Mouse (Mus musculus): ENCODE results near the gene Fat1.
"Not testable (repeated sequence)": the region's sequence is repeated elsewhere in the genome, so short reads cannot be mapped to it uniquely, and the experiment has no call there.

Fat1 gene

GRCm38 (mm10) chr8:45010685-45011084, 75.4 kb downstream of the Fat1 start:
- DNase-seq (ENCODE audit: low spot score): peak; percentile 48

GRCm38 (mm10) chr8:45011774-45012173, 76.5 kb downstream of the Fat1 start:
- DNase-seq (ENCODE audit: low spot score): no peak

DNA sequence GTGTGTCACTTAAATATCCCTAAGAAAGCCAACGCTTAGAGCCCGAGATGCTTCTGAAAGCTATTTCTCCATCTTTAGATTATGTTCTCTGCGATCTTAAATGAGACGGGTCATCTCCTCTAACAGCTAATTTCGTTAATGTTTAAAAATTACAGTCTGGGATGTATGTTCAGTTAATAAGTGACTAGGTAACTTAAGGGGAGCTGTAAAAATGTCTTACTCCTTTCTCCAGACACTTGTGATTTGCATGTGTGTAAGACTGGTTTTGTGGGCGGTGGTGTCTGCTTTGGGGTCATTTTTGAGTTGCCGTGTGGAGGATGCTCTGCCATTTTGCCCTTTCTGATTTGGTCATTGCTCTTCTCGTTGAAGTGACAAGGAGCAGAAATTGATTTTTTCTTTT, 78.6 kb downstream of the Fat1 start:
- DNase-seq (ENCODE audit: low spot score): no peak

- no peak for DNase-seq (ENCODE audit: low spot score)
Measured at GRCm38 (mm10) chr8:45014498-45015067, 79.3 kb downstream of the Fat1 start.

DNA sequence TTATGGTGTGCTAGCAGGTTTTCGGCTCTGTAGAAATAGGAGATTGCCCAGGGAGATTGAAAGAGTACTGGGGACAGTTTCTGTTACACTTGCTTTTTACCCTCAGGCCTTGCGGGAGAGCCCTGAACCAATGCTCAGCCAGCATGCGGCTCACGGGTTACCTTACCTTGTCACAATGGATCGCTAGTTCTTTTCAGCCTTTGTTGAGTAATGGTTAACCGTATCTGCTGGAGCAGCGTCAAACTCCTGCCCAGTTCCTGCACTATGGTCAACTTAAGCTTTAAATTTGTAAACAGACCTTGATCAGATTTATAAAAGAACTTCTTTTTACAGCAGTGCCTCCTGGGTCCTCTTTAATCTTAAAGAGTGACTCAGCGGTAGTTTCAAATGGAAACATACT, 80.6 kb downstream of the Fat1 start:
- no peak for DNase-seq (ENCODE audit: low spot score)

GRCm38 (mm10) chr8:45019241-45019640, 84.0 kb downstream of the Fat1 start:
- no peak for DNase-seq (ENCODE audit: low spot score)

DNA sequence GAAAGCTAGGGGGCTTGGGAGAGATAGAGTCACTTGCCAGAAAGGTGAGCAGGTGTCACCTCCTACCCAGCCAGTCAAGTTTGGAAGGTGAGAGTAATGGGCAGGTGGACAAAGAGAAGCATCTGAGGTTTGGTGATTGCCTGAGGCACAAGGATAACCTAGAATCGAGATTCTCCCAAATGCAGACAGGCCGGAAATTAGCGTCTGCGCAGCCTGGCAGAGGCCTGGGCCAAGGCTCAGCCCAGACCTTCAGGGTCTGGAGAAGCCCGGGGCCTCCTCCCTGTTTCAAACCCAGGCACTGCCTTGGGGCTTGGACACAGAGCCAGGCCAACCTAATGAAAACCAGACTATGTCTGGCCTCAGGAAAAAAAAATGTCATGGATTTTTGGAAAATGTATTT, 85.9 kb downstream of the Fat1 start:
- DNase-seq (ENCODE audit: low spot score): no peak

- no peak for DNase-seq (ENCODE audit: low spot score)
Measured at GRCm38 (mm10) chr8:45021911-45022665, 86.8 kb downstream of the Fat1 start.

DNA sequence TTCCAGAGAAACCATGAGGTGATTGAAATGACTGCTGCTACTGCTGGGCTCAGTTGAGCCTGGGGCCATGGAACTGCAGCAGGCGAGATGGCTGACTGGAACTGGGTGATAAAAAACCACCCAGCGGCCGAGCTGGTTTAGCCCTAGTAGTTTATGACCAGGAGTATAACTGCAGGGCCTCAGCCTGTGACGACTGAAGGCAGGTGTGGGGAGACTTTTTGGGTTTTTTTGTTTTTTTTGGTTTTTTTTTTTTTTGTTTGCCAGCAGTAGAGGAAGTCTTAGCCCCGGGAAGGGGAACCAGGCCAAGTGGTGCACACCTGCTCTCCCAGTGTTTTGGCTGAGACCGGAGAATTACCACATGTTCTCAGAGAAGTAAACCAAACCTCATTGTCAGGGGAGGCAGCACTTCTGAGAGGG, 92.8 kb downstream of the Fat1 start:
- no peak for DNase-seq (ENCODE audit: low spot score)

- DNase-seq (ENCODE audit: low spot score): no peak
Measured at GRCm38 (mm10) chr8:45038350-45038749, 103.1 kb downstream of the Fat1 start.

GRCm38 (mm10) chr8:45044160-45044559, 108.9 kb downstream of the Fat1 start:
- DNase-seq (ENCODE audit: low spot score): no peak

- DNase-seq (ENCODE audit: low spot score): no peak
Measured at GRCm38 (mm10) chr8:45050451-45050850, 115.2 kb downstream of the Fat1 start.

DNA sequence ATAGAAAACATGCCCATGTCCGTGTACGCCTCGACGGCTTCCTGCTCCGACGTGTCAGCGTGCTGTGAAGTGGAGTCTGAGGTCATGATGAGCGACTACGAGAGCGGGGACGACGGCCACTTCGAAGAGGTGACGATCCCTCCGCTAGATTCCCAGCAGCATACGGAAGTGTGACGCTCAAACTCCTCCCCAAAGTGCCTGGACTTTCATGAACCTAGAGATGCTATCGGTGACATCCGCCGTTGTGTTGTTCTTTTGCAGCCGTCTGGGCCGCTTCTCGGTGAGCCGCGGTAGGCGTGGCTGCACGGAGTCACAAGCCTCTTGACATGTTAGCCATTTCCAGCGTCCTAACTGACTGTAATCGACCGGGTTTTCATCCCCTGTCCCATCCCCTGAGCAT, 116.0 kb downstream of the Fat1 start:
- no peak for DNase-seq (ENCODE audit: low spot score)

DNA sequence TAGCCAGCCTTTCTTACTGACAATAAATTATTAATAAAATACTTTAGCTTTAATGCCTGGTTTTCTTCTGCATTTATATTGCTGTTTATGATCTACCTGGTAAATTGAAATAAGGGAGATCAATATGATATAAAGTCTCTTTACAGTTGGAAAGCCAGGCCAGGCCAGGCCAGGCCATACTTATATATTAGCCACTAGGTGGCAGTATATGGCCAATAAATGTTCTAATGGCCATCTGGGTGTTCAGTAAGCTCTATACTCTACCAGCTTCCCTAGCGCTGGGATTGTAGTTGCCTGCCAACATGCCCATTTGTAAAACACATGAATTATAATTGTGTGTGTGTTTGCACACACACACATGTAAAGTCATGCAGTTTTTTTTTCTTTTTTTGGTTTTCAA, 117.0 kb downstream of the Fat1 start:
- no peak for DNase-seq (ENCODE audit: low spot score)

DNA sequence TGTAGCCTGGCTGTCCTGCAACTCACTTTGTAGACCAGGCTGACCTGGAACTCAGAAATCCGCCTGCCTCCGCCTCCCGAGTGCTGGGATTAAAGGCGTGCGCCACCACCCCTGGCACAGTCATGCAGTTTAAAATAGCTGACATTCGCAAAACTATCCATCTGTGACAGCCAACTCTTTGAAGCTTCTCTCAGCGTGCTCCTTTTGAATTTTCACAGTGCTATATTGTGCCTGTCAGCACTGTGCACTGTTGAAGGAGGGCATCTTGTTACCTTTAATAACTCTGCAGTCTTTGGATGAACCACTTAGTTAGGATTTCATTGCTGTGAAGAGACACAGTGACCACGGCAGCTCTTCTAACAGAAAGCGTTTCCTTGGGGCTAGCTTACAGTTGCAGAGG, 117.4 kb downstream of the Fat1 start:
- no peak for DNase-seq (ENCODE audit: low spot score)

DNA sequence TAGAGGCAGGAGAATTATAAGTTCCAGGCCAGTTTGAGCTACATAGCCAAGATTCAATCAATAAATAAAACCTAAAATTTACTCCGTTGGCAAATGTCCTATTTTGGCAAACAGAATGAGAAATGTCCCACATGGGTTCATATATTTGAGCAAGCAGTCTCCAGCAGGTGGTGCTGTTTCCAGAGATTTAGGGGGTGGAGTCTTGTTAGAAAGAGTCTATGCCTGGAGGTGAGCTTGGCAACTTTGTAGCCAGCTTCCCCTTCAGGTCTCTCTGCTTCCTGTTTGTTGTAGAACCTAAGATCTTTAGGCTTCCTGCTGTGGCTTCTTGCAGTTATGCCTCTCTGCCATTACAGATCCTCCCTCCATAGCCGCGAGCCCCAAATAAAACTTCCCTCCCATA, 120.3 kb downstream of the Fat1 start:
- no peak for DNase-seq (ENCODE audit: low spot score)

GRCm38 (mm10) chr8:45056810-45057209, 121.6 kb downstream of the Fat1 start:
- DNase-seq (ENCODE audit: low spot score): no peak

GRCm38 (mm10) chr8:45060083-45060482, 124.8 kb downstream of the Fat1 start:
- no peak for DNase-seq (ENCODE audit: low spot score)

DNA sequence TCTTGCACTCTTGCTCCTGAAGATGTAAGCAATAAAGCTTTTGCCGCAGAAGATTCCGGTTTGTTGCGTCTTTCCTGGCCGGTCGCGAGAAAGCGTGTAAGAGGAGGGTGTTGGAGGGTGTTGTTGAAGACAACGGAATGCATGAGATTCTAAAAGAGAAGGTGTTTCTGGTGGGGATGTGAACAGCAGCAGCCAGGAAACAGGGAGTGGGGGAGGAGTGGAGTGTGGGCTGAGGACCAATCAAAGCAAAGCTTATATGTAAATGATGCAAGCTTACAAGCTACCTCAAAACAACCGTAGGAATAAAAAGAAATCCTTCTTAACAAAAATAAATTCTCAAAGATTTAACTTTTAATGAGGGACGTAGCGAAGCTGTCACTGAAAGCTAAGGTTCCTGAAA, 127.1 kb downstream of the Fat1 start:
- no peak for DNase-seq (ENCODE audit: low spot score)

DNA sequence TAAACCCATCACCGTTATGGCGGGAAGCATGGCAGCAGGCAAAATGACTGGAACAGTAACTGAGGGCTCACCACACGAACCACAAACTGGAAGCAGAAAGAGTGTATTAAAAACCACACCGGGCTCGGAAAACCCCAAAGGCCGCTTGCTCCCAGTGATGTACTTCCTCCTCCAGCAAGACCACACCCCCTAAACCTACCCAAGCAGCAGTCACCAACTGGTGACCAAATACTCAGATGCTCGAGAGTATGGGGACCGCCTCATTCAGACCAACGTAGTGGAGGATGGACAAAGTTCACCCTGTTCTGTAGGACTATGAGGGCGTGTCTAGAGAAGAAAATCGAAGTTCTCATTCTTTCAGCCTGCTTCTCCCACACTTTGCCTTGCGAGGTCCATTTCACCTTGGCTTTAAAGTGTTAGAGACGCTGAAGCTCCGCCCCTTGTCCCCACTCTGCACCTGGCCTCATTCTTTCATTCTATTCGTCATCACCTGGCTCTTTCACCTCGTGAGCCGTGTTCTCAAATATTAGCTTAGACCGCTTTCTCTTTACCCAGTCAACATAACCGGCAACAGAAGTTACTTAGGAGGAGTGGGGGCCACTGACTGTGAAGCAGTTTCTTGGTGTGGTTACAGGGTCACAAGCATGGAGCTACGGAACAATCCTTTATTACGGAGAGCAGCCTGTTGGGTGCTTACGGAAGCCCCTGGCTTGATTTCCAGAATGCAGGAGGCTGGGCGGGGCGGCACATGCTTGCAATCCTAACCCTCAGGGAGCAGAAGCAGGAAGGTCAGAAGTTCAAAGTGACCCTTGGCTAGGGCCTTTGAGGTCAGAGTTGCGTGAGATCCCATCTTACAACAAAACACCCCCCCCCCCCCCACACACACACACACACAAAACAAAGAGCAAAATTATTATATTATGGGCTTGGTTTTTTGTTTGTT, 128.0 kb downstream of the Fat1 start:
- no peak for DNase-seq (ENCODE audit: low spot score)

DNA sequence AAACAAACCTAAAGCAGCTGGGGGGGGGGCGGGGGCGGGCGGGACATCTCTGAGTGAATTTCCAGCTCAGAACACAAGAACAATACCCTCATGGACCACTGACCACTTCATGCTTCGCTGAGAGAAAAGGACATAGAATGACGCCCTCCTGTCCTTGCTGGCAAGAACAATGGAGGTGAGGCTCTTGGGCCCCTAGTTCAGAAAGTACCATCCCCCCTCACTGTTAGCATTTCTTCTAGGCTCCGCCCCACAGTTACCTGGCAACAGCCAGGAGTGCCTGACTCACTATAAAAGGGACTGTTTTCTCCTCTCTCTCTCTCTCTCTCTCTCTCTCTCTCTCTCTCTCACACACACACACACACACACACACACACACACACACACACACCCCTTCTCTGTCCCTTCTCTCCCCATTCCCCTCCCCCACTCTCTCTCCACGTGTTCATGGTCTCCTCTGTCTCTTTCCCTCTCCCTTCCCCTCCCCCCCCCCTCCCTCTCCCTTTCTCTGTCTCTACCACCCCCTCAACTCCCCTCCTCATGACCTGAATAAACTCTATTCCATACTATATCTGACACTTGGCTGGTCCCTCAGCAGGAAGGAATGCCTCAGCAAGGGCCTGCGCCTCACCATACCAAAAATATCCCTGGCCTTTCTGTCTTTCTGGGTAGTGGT, 129.1 kb downstream of the Fat1 start:
- DNase-seq (ENCODE audit: low spot score): no peak

DNA sequence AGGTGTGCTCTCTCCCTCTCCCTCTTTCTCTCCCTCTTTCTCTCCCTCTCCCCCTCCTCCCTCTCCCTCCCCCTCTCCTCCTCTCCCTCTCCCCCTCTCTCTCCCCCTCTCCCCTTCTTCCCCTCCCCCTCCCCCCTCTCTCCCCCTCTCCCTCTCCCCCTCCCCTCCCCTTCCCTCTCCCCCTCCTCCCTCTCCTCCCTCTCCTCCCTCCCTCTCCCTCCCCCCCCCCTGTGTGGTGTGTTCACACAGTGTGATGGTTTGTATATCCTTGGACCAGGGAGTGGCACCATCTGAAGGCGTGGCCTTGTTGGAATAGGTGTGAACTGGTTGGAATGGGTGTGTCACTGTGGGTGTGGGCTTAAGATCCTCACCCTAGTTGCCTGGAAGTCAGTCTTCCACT, 130.1 kb downstream of the Fat1 start:
- not testable (repeated sequence) for DNase-seq (ENCODE audit: low spot score)

Data from urinary bladder, postnatal 25 days (tissue).